Comparison of ENCODE assay signal across 9 mouse cellular contexts in the genomic region with DNA sequence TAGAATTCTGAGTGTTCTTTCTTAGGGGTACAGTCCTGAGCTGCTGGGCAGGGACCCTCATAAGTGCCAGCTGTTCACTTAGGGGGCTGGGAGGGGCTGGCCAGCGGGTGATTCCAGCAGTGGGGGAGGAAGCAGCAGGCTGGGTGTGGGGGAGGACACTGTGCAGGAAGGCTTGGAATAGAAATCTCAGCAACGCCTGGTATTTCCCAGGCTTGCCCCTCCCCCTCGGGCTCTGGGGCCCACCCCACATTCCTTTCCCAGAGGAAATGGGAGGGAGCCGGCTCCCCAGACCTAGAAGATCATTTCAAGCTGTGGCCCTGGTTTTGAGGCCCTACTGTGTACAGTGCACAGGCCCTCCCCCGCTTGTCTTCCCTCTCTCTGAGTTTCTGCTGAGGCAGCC. TPM values are rescaled to one million over a fixed set of nuclear protein-coding genes. Genes with fewer than 3 reads are reported as not detected.
DNase-seq lines count a peak whose midpoint lies in the region; ATAC-seq and TF ChIP-seq lines count a peak whose summit lies in the region.
"Had no signal": no experiment of that assay in that cellular context is flagged by ENCODE, and none has a peak within 500 bp of the region (broad histone marks: within the 10 kb centered on the region; RNA-seq: fewer than 3 reads in every experiment).

No protein-coding gene starts in this region.

- peak overlapping the region; percentile 52; the same call in 1 of the 2 replicates for H3K9ac ChIP-seq in heart, embryonic 11.5 days (ENCODE audit: low read depth, low read length)
- H3K9ac ChIP-seq in kidney, embryonic 16.5 days (replicated peaks; ENCODE audit: low read length): no peak overlapping the region; the same call in 1 of the 2 replicates

- H3K27ac ChIP-seq in left cerebral cortex, adult 2 months: peak overlapping the region; percentile 60
- H3K27ac ChIP-seq in heart, embryonic 11.5 days (ENCODE audit: low read depth, low read length): peak overlapping the region; percentile 92
- peak overlapping the region; percentile 92 for H3K27ac ChIP-seq in kidney, embryonic 16.5 days (ENCODE audit: low read length)

- H3K4me3 ChIP-seq in left cerebral cortex, adult 2 months: no peak overlapping the region
- H3K4me3 ChIP-seq in heart, embryonic 11.5 days (ENCODE audit: low read depth, low read length): no peak overlapping the region
- H3K4me3 ChIP-seq in kidney, embryonic 16.5 days (ENCODE audit: low read length): no peak overlapping the region

- intact Hi-C loops in left cerebral cortex, adult 2 months (cut with DNase I): no loop called here
- intact Hi-C loops in left cerebral cortex, postnatal 4 days (cut with DNase I): no loop called here

- H3K9me3 ChIP-seq in heart, embryonic 11.5 days (replicated peaks; ENCODE audit: control insufficient read depth, low read length): no peaks in the 10 kb centered on the region
- no peaks in the 10 kb centered on the region for H3K9me3 ChIP-seq in kidney, embryonic 16.5 days (ENCODE audit: low read length)

- peak; percentile 41 to 48 for DNase-seq in left cerebral cortex, adult 2 months (ENCODE audit: extremely low spot score in 1 of 2, low spot score in 2 of 2)
- no peak for DNase-seq in left cerebral cortex, postnatal 4 days
- peak; percentile 45 for DNase-seq in brain, adult 2 months (ENCODE audit: low read depth, low spot score)
- peak; percentile 90 for DNase-seq in lung, postnatal 14 days
- no peak for DNase-seq in T-cell, adult 2 months (ENCODE audit: low spot score)

- no peaks in the 10 kb centered on the region for H3K36me3 ChIP-seq in heart, embryonic 11.5 days (ENCODE audit: control insufficient read depth, insufficient read depth, low read length)
- H3K36me3 ChIP-seq in kidney, embryonic 16.5 days (ENCODE audit: insufficient read depth, low read length): no peaks in the 10 kb centered on the region

- peak overlapping the region; percentile 47 for H3K4me2 ChIP-seq in heart, embryonic 11.5 days
- 0 out of 2 replicates have a peak overlapping the region, but pooled peaks have one; percentile 0 for H3K4me2 ChIP-seq in kidney, embryonic 16.5 days (replicated peaks; ENCODE audit: low read depth, low read length)

- ATAC-seq in heart, embryonic 11.5 days (replicated peaks; ENCODE audit: insufficient number of reproducible peaks, low FRiP score, low TSS enrichment): peak; percentile 23; the same call in 1 of the 2 replicates
- ATAC-seq in kidney, embryonic 16.5 days (ENCODE audit: low FRiP score, low TSS enrichment): peak; percentile 22; the same call in 1 of the 2 replicates
- no peak for ATAC-seq in granulocyte monocyte progenitor cell, adult 5-6 weeks (replicated peaks; ENCODE audit: poor library complexity, severe bottlenecking)

- H3K27me3 ChIP-seq in heart, embryonic 11.5 days (ENCODE audit: control insufficient read depth, insufficient read depth, low read length): no peaks in the 10 kb centered on the region
- H3K27me3 ChIP-seq in kidney, embryonic 16.5 days (ENCODE audit: insufficient read depth, low read length): no peaks in the 10 kb centered on the region
- H3K27me3 ChIP-seq: CH12.LX had no signal

- 7% methylated on average over 5 of the region's 5 CpGs for WGBS in heart, embryonic 11.5 days (ENCODE audit: insufficient replicate concordance)
- WGBS in kidney, embryonic 16.5 days: 12% methylated on average over 5 of the region's 5 CpGs

- TF ChIP-seq CTCF in left cerebral cortex, adult 2 months (IDR thresholded peaks at IDR 0.05): no peak

- peaks cover 74% of the 10 kb centered on the region for H3K4me1 ChIP-seq in heart, embryonic 11.5 days (ENCODE audit: control insufficient read depth, insufficient read depth, low read length)
- H3K4me1 ChIP-seq in kidney, embryonic 16.5 days (ENCODE audit: insufficient read depth, low read length): peaks cover 72% of the 10 kb centered on the region

RNA-seq across cellular contexts. Expression of a gene that starts 22.4 kb away (rescaled TPM):
- total RNA-seq in left cerebral cortex, adult 2 months (2021): 10 to 100 TPM; 64.4 to 78.6 TPM
- total RNA-seq in left cerebral cortex, postnatal 4 days (2021): 100 to 1,000 TPM; 107 to 111 TPM
- 6.7 and 8.3 TPM in 2 replicates for polyA plus RNA-seq in heart, embryonic 11.5 days (2014; fragmentation: Nextera tagmentation; extraction: Ambion mirVana)
- 6.0 and 6.2 TPM in 2 replicates for polyA plus RNA-seq in kidney, embryonic 16.5 days (2015; fragmentation: Nextera tagmentation; extraction: Ambion mirVana)
- total RNA-seq in granulocyte monocyte progenitor cell, adult 5-6 weeks (2014; fragmentation: Nextera tagmentation): 9.7 and 13.0 TPM in 2 replicates
- 3.4 and 4.0 TPM in 2 replicates for total RNA-seq in granulocyte monocyte progenitor cell, adult 5-6 weeks (2017)

Comparison
In these comparisons a context has a peak if more than half of its experiments do, and no peak if none do; other contexts are left out.
1. DNase-seq: peak in left cerebral cortex, adult 2 months (2 of 2), brain, adult 2 months (single experiment) and lung, postnatal 14 days (single experiment); none in left cerebral cortex, postnatal 4 days (single experiment) and T-cell, adult 2 months (single experiment).
2. RNA of a gene that starts 22.4 kb away (total RNA-seq): 107 to 111 TPM in left cerebral cortex, postnatal 4 days and 64.4 to 78.6 TPM in left cerebral cortex, adult 2 months; 3.4 to 13.0 TPM in granulocyte monocyte progenitor cell, adult 5-6 weeks; every median in the first group is over 4 times any median in the second.
3. Peak in every context shown above with its lines, with median percentiles within 50 percentile points of each other: H3K27ac ChIP-seq.